Mouse (Mus musculus): ENCODE measurements at regions not wholly inside any gene's neighbourhood (a gene's known extent, or its start where the extent isn't known, plus 50 kb on each side); places are given as distances from the start of the nearest gene placed in this dataset.
"Not testable (repeated sequence)": the region's sequence is repeated elsewhere in the genome, so short reads cannot be mapped to it uniquely, and the experiment has no call there.

DNA sequence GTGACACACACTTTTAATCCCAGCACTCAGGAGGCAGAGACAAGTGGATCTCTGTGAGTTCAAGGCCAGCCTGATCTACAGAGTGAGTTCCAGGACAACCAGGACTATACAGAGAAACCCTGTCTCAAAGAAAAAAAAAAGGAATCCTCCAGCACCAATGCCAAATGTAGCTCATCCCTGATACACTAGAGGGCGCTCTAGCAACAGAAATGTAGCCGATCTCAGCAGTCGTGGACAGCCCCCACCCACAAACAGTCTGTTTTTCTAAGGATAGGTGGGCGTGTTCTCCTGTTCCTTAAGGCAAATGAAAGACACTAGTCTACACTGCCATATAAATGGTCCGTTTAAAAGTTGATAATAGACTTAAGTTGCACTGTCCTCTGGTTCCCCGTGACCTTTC is 2447.9 kb upstream of the Gm8797 start:
- H3K36me3 ChIP-seq (ENCODE audit: insufficient read depth, low read length); H3K4me1 ChIP-seq (ENCODE audit: insufficient read depth, low read length); H3K27ac ChIP-seq; H3K9ac ChIP-seq (replicated peaks; ENCODE audit: low read length); H3K27me3 ChIP-seq (ENCODE audit: insufficient read depth, low read length); ATAC-seq; H3K4me3 ChIP-seq (ENCODE audit: low read length); H3K4me2 ChIP-seq (ENCODE audit: low read depth, low read length); H3K9me3 ChIP-seq (ENCODE audit: low read length): not testable (repeated sequence)
- peak; percentile 20; the same call in 1 of the 2 replicates for TF ChIP-seq CTCF (IDR thresholded peaks at IDR 0.05; ENCODE audit: low read depth)
- DNase-seq (ENCODE audit: low spot score), result peak; percentile 13
- WGBS, result 27% methylated on average over 6 of the region's 6 CpGs

DNA sequence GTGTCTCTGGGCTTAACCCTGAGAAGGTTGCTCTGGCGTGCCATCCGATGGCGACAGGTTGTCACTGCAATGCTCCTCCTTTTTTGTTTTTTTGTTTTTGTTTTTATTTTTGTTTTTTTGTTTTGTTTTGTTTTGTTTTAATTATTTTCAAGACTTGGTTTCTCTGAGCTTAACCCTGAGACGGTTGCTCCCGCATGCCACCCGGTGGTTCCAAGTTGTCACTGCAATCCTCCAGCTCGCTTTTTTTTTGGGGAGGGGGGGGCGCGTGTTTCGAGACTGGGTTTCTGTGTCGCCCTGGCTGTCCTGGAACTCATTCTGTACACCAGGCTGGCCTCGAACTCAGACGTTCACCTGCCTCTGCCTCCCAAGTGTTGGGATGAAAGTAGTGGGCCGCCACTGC is 2442.1 kb upstream of the Gm8797 start:
- H3K9ac ChIP-seq (replicated peaks; ENCODE audit: low read length), result no peak overlapping the region
- peak; percentile 4 for DNase-seq (ENCODE audit: low spot score)

DNA sequence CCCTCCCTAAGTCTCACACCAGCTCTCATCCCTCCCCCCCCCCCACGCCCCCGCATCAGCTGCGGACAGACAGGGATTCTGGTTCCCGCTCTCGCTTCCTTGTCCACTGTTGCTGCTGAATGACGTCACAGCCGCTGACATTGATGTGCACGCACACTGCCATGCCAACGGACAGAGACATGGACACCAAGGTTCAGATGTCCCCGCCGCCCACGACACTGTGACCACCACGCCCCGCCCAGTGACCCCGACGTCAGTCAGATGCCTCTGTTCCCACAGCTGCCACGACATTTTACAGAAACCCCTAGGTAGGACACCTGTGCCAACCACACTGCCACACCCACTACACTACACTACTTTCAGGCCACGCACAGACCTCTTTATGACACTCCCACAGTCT is 2441.6 kb upstream of the Gm8797 start:
- DNase-seq (ENCODE audit: low spot score) (no peak), ATAC-seq (peak; percentile 53; the same call in 1 of the 2 replicates)
- H3K36me3 ChIP-seq (ENCODE audit: insufficient read depth, low read length), result no peaks in the 10 kb centered on the region
- 69% methylated on average over 17 of the region's 18 CpGs for WGBS
- peak overlapping the region; percentile 21 for H3K4me3 ChIP-seq (ENCODE audit: low read length)
- H3K27ac ChIP-seq, result no peak overlapping the region
- no peaks in the 10 kb centered on the region for H3K27me3 ChIP-seq (ENCODE audit: insufficient read depth, low read length)
- H3K4me1 ChIP-seq (ENCODE audit: insufficient read depth, low read length), result no peaks in the 10 kb centered on the region
- no peaks in the 10 kb centered on the region for H3K9me3 ChIP-seq (ENCODE audit: low read length)
- H3K4me2 ChIP-seq (ENCODE audit: low read depth, low read length), result peak overlapping the region; percentile 29
- TF ChIP-seq CTCF (IDR thresholded peaks at IDR 0.05; ENCODE audit: low read depth), result no peak
- H3K9ac ChIP-seq (replicated peaks; ENCODE audit: low read length), result no peak overlapping the region

More for the DNA sequence above, 2442.1 kb upstream of the Gm8797 start:
- no peaks in the 10 kb centered on the region for H3K4me1 ChIP-seq (ENCODE audit: insufficient read depth, low read length)
- no peak; the same call in 1 of the 2 replicates for ATAC-seq
- no peaks in the 10 kb centered on the region for H3K36me3 ChIP-seq (ENCODE audit: insufficient read depth, low read length)
- H3K9me3 ChIP-seq (ENCODE audit: low read length), result no peaks in the 10 kb centered on the region
- H3K4me3 ChIP-seq (ENCODE audit: low read length), result peak overlapping the region; percentile 21
- 62% methylated on average over 14 of the region's 14 CpGs for WGBS
- H3K27ac ChIP-seq, result no peak overlapping the region
- TF ChIP-seq CTCF (IDR thresholded peaks at IDR 0.05; ENCODE audit: low read depth), result peak; percentile 6; the same call in 1 of the 2 replicates
- H3K27me3 ChIP-seq (ENCODE audit: insufficient read depth, low read length), result no peaks in the 10 kb centered on the region
- peak overlapping the region; percentile 29 for H3K4me2 ChIP-seq (ENCODE audit: low read depth, low read length)

DNA sequence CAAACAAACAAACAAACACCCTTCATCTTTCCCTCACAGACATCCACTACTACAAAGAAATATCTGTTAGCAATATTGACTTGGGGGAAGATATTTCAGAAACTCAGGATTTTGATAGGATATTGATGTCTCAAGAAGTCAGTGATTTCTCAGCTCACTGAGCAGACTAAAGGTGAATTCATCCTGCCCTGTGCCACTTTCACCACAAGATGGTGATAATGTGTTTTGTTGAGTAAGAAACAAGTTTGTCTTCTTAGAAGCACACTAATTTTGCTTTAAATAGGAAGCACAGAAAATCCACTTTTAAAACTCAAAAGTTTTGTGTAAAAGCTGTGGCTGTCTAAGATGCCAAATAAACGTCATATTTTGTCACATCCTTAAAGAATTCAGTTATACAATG is 2439.8 kb upstream of the Gm8797 start:
- DNase-seq (ENCODE audit: low spot score), result peak; percentile 39
- 42% methylated on average over 1 of the region's 1 CpGs for WGBS
- peak; percentile 52 for TF ChIP-seq CTCF (IDR thresholded peaks at IDR 0.05; ENCODE audit: low read depth)
- H3K27me3 ChIP-seq (ENCODE audit: insufficient read depth, low read length), result no peaks in the 10 kb centered on the region
- H3K4me1 ChIP-seq (ENCODE audit: insufficient read depth, low read length), result no peaks in the 10 kb centered on the region
- H3K9ac ChIP-seq (replicated peaks; ENCODE audit: low read length), result no peak overlapping the region
- no peak overlapping the region for H3K4me2 ChIP-seq (ENCODE audit: low read depth, low read length)
- ATAC-seq, result no peak
- no peak overlapping the region for H3K27ac ChIP-seq
- H3K36me3 ChIP-seq (ENCODE audit: insufficient read depth, low read length), result no peaks in the 10 kb centered on the region
- no peaks in the 10 kb centered on the region for H3K9me3 ChIP-seq (ENCODE audit: low read length)
- no peak overlapping the region for H3K4me3 ChIP-seq (ENCODE audit: low read length)

DNA sequence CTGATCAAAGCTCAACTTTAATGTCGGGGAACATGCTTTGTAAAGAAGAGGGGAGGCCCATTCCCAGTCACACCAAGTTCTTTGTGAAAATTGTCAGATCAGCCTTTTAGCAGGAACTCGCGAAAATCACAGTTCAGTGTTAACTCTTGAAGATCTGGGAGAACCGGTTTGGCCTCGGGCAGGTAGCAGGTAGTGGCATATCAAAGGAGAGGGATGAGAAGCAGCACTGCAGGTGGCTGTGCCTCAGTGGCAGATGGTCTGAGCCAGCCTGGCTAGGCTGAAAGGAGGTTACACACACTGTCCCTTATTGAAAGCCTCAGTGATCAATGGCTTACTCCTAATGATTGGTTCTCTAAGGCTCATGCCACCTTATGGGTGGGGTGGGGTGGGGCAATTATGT is 2401.0 kb upstream of the Gm8797 start:
- ATAC-seq, result no peak
- Histone ChIP-seq H3K4me1 (ENCODE audit: insufficient read depth, low read length) (no peaks in the 10 kb centered on the region), H3K36me3 (ENCODE audit: insufficient read depth, low read length) (no peaks in the 10 kb centered on the region), H3K4me2 (ENCODE audit: low read depth, low read length) (no peak overlapping the region), H3K9ac (replicated peaks; ENCODE audit: low read length) (no peak overlapping the region), H3K9me3 (ENCODE audit: low read length) (no peaks in the 10 kb centered on the region), H3K27ac (no peak overlapping the region), H3K27me3 (ENCODE audit: insufficient read depth, low read length) (no peaks in the 10 kb centered on the region), H3K4me3 (ENCODE audit: low read length) (no peak overlapping the region)
- no peak for DNase-seq (ENCODE audit: low spot score)
- WGBS, result 50% methylated on average over 5 of the region's 5 CpGs
- TF ChIP-seq CTCF (IDR thresholded peaks at IDR 0.05; ENCODE audit: low read depth), result no peak

DNA sequence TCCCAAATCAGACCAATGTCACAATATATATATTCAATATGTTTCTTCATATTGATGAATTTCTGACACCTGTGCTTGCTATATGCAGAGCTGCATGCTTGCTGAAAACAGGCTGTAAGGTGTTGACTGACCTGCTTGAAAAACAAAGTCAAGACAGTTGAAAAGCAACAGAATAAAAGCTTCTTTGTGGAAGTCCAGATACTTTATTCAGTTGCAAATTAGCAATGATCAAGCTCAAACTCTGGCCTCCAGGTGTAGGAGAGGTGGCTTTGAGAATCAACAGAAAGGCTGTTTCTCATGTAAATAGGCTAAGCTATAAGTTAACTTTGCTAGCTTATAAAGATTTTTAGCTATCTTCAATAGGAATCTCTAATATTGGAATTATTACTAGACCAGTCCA is 2379.7 kb upstream of the Gm8797 start:
- not testable (repeated sequence) for H3K9me3 ChIP-seq (ENCODE audit: low read length); H3K27me3 ChIP-seq (ENCODE audit: insufficient read depth, low read length); H3K4me2 ChIP-seq (ENCODE audit: low read depth, low read length); H3K4me1 ChIP-seq (ENCODE audit: insufficient read depth, low read length); ATAC-seq; H3K4me3 ChIP-seq (ENCODE audit: low read length); DNase-seq (ENCODE audit: low spot score); H3K27ac ChIP-seq; H3K9ac ChIP-seq (replicated peaks; ENCODE audit: low read length); H3K36me3 ChIP-seq (ENCODE audit: insufficient read depth, low read length)

DNA sequence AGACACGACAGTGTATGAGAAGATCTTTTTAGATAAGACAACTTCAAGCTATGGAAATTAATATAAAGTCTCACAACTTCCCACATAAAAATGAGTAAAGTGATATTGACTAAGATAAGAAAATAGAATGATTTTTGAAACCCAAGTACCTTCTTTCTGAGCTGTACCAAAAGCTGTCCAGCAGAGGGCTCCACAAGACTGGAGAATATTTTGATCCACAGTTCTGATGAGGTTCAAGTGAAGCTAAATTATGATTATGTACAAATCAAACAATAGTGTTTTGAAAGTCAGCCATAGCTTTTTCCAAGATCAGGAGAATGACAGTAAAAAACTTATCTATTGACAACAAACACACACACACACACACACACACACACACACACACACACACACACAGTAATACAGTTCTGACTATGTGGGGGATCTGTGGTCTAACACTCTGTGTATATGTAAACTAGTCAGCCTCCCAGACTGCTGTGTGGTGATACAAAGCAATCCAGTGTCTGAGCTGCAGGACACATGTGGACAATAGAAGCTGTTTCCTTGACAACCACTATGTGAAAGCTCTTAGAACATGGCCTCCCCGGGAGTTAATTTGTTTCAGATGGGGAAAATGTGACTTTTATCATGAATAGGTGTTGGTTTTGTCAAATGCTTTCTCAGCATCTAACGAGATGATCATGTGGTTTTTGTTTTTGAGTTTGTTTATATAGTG is 2362.4 kb upstream of the Gm8797 start:
- Histone ChIP-seq H3K9me3 (ENCODE audit: low read length) (no peaks in the 10 kb centered on the region), H3K4me2 (ENCODE audit: low read depth, low read length) (no peak overlapping the region), H3K27ac (no peak overlapping the region), H3K4me3 (ENCODE audit: low read length) (no peak overlapping the region), H3K9ac (replicated peaks; ENCODE audit: low read length) (no peak overlapping the region), H3K4me1 (ENCODE audit: insufficient read depth, low read length) (no peaks in the 10 kb centered on the region), H3K27me3 (ENCODE audit: insufficient read depth, low read length) (no peaks in the 10 kb centered on the region), H3K36me3 (ENCODE audit: insufficient read depth, low read length) (no peaks in the 10 kb centered on the region)
- TF ChIP-seq CTCF (IDR thresholded peaks at IDR 0.05; ENCODE audit: low read depth), result peak; percentile 47
- WGBS, result 16% methylated on average over 3 of the region's 3 CpGs
- ATAC-seq, result peak; percentile 90
- DNase-seq (ENCODE audit: low spot score), result peak; percentile 56
